Mouse (Mus musculus): Measurements from ENCODE around the gene Rpl3. TPM values are rescaled to one million over a fixed set of nuclear protein-coding genes. Genes with fewer than 3 reads are reported as not detected.

The Rpl3 gene
- polyA plus RNA-seq, 1 experiment from 2014 or later = 822 TPM

- H3K9ac ChIP-seq (ENCODE audit: low read length) = no peak overlapping the region
- H3K36me3 ChIP-seq (ENCODE audit: control insufficient read depth, insufficient read depth, low read length) = no peaks in the 10 kb centered on the region
- H3K9me3 ChIP-seq (ENCODE audit: control insufficient read depth, low read length) = peaks cover 3% of the 10 kb centered on the region; the same call in 1 of the 2 replicates
- WGBS = 79% methylated on average over 10 of the region's 10 CpGs
- peaks cover 8 to 12% of the 10 kb centered on the region in 2 experiments; a peak in 3 of 4 replicates for H3K4me1 ChIP-seq (ENCODE audit: control insufficient read depth in 2 of 2, insufficient read depth in 2 of 2, low read length in 2 of 2)
- no peaks in the 10 kb centered on the region for H3K27me3 ChIP-seq (ENCODE audit: control insufficient read depth, insufficient read depth, low read length)
- H3K4me3 ChIP-seq (ENCODE audit: control insufficient read depth in 1 of 2, insufficient read depth in 1 of 2, low read depth in 1 of 2, low read length in 2 of 2) = no peak overlapping the region
- no peak overlapping the region for H3K4me2 ChIP-seq (ENCODE audit: low read length)
- no peak for ATAC-seq (ENCODE audit: insufficient number of reproducible peaks, insufficient read depth, low FRiP score, low read depth)
- no peak overlapping the region for H3K27ac ChIP-seq (replicated peaks in 1 of 2; ENCODE audit: control insufficient read depth in 1 of 2, insufficient read depth in 1 of 2, low read depth in 2 of 2, low read length in 2 of 2)
Measured at GRCm38 (mm10) chr15:80044249-80044648, 47.4 kb downstream of the Rpl3 start.

GRCm38 (mm10) chr15:80042152-80042551 is 49.5 kb downstream of the Rpl3 start:
- ATAC-seq (ENCODE audit: insufficient number of reproducible peaks, insufficient read depth, low FRiP score, low read depth) = no peak
- no peaks in the 10 kb centered on the region for H3K27me3 ChIP-seq (ENCODE audit: control insufficient read depth, insufficient read depth, low read length)
- peaks cover 10% of the 10 kb centered on the region; the same call in 1 of the 2 replicates for H3K9me3 ChIP-seq (ENCODE audit: control insufficient read depth, low read length)
- no peak overlapping the region for H3K4me2 ChIP-seq (ENCODE audit: low read length)
- H3K4me3 ChIP-seq (ENCODE audit: control insufficient read depth in 1 of 2, insufficient read depth in 1 of 2, low read depth in 1 of 2, low read length in 2 of 2) = no peak overlapping the region
- WGBS = 68% methylated on average over 4 of the region's 4 CpGs
- no peaks in the 10 kb centered on the region for H3K36me3 ChIP-seq (ENCODE audit: control insufficient read depth, insufficient read depth, low read length)
- no peak overlapping the region for H3K9ac ChIP-seq (ENCODE audit: low read length)
- no peaks in the 10 kb centered on the region for H3K4me1 ChIP-seq (ENCODE audit: control insufficient read depth in 2 of 2, insufficient read depth in 2 of 2, low read length in 2 of 2)
- H3K27ac ChIP-seq (replicated peaks in 1 of 2; ENCODE audit: control insufficient read depth in 1 of 2, insufficient read depth in 1 of 2, low read depth in 2 of 2, low read length in 2 of 2) = no peak overlapping the region

- Histone ChIP-seq H3K4me2 (ENCODE audit: low read length) (no peak overlapping the region), H3K9ac (ENCODE audit: low read length) (no peak overlapping the region), H3K27ac (replicated peaks in 1 of 2; ENCODE audit: control insufficient read depth in 1 of 2, insufficient read depth in 1 of 2, low read depth in 2 of 2, low read length in 2 of 2) (no peak overlapping the region; a peak in 2 of 4 replicates), H3K36me3 (ENCODE audit: control insufficient read depth, insufficient read depth, low read length) (no peaks in the 10 kb centered on the region), H3K9me3 (ENCODE audit: control insufficient read depth, low read length) (peaks cover 7% of the 10 kb centered on the region; the same call in 1 of the 2 replicates), H3K4me1 (ENCODE audit: control insufficient read depth in 2 of 2, insufficient read depth in 2 of 2, low read length in 2 of 2) (peaks cover 0 to 6% of the 10 kb centered on the region in 2 experiments; a peak in 1 of 4 replicates), H3K4me3 (ENCODE audit: control insufficient read depth in 1 of 2, insufficient read depth in 1 of 2, low read depth in 1 of 2, low read length in 2 of 2) (no peak overlapping the region), H3K27me3 (ENCODE audit: control insufficient read depth, insufficient read depth, low read length) (no peaks in the 10 kb centered on the region)
- ATAC-seq (ENCODE audit: insufficient number of reproducible peaks, insufficient read depth, low FRiP score, low read depth) = no peak
- 92% methylated on average over 2 of the region's 2 CpGs for WGBS
Measured at GRCm38 (mm10) chr15:80038110-80038391, 53.6 kb downstream of the Rpl3 start.

GRCm38 (mm10) chr15:80037255-80038109 is 54.2 kb downstream of the Rpl3 start:
- no peak for ATAC-seq (ENCODE audit: insufficient number of reproducible peaks, insufficient read depth, low FRiP score, low read depth)
- H3K4me1 ChIP-seq (ENCODE audit: control insufficient read depth in 2 of 2, insufficient read depth in 2 of 2, low read length in 2 of 2) = peaks cover 0 to 6% of the 10 kb centered on the region in 2 experiments; a peak in 1 of 4 replicates
- H3K27ac ChIP-seq (replicated peaks in 1 of 2; ENCODE audit: control insufficient read depth in 1 of 2, insufficient read depth in 1 of 2, low read depth in 2 of 2, low read length in 2 of 2) = peak overlapping the region; percentile 24 to 51
- H3K36me3 ChIP-seq (ENCODE audit: control insufficient read depth, insufficient read depth, low read length) = no peaks in the 10 kb centered on the region
- H3K9ac ChIP-seq (ENCODE audit: low read length) = no peak overlapping the region
- H3K4me3 ChIP-seq (ENCODE audit: control insufficient read depth in 1 of 2, insufficient read depth in 1 of 2, low read depth in 1 of 2, low read length in 2 of 2) = no peak overlapping the region
- peaks cover 7% of the 10 kb centered on the region; the same call in 1 of the 2 replicates for H3K9me3 ChIP-seq (ENCODE audit: control insufficient read depth, low read length)
- H3K27me3 ChIP-seq (ENCODE audit: control insufficient read depth, insufficient read depth, low read length) = no peaks in the 10 kb centered on the region
- no peak overlapping the region for H3K4me2 ChIP-seq (ENCODE audit: low read length)
- WGBS = 63% methylated on average over 11 of the region's 11 CpGs

GRCm38 (mm10) chr15:80035341-80035885 is 56.3 kb downstream of the Rpl3 start:
- Histone ChIP-seq H3K36me3 (ENCODE audit: control insufficient read depth, insufficient read depth, low read length) (no peaks in the 10 kb centered on the region), H3K4me2 (ENCODE audit: low read length) (no peak overlapping the region), H3K9me3 (ENCODE audit: control insufficient read depth, low read length) (peaks cover 7% of the 10 kb centered on the region; the same call in 1 of the 2 replicates), H3K4me3 (ENCODE audit: control insufficient read depth in 1 of 2, insufficient read depth in 1 of 2, low read depth in 1 of 2, low read length in 2 of 2) (no peak overlapping the region), H3K9ac (ENCODE audit: low read length) (no peak overlapping the region), H3K27ac (replicated peaks in 1 of 2; ENCODE audit: control insufficient read depth in 1 of 2, insufficient read depth in 1 of 2, low read depth in 2 of 2, low read length in 2 of 2) (no peak overlapping the region), H3K27me3 (ENCODE audit: control insufficient read depth, insufficient read depth, low read length) (no peaks in the 10 kb centered on the region), H3K4me1 (ENCODE audit: control insufficient read depth in 2 of 2, insufficient read depth in 2 of 2, low read length in 2 of 2) (peaks cover 0 to 6% of the 10 kb centered on the region in 2 experiments; a peak in 1 of 4 replicates)
- ATAC-seq (ENCODE audit: insufficient number of reproducible peaks, insufficient read depth, low FRiP score, low read depth) = no peak
- WGBS = 82% methylated on average over 6 of the region's 6 CpGs

GRCm38 (mm10) chr15:80034913-80035312 is 56.8 kb downstream of the Rpl3 start:
- no peak for ATAC-seq (ENCODE audit: insufficient number of reproducible peaks, insufficient read depth, low FRiP score, low read depth)
- Histone ChIP-seq H3K27ac (replicated peaks in 1 of 2; ENCODE audit: control insufficient read depth in 1 of 2, insufficient read depth in 1 of 2, low read depth in 2 of 2, low read length in 2 of 2) (no peak overlapping the region), H3K9me3 (ENCODE audit: control insufficient read depth, low read length) (peaks cover 7% of the 10 kb centered on the region; the same call in 1 of the 2 replicates), H3K4me1 (ENCODE audit: control insufficient read depth in 2 of 2, insufficient read depth in 2 of 2, low read length in 2 of 2) (peaks cover 0 to 6% of the 10 kb centered on the region in 2 experiments; a peak in 1 of 4 replicates), H3K27me3 (ENCODE audit: control insufficient read depth, insufficient read depth, low read length) (no peaks in the 10 kb centered on the region), H3K36me3 (ENCODE audit: control insufficient read depth, insufficient read depth, low read length) (no peaks in the 10 kb centered on the region), H3K9ac (ENCODE audit: low read length) (no peak overlapping the region), H3K4me3 (ENCODE audit: control insufficient read depth in 1 of 2, insufficient read depth in 1 of 2, low read depth in 1 of 2, low read length in 2 of 2) (no peak overlapping the region), H3K4me2 (ENCODE audit: low read length) (no peak overlapping the region)

GRCm38 (mm10) chr15:80034366-80034765 is 57.3 kb downstream of the Rpl3 start:
- peaks cover 0 to 6% of the 10 kb centered on the region in 2 experiments; a peak in 1 of 4 replicates for H3K4me1 ChIP-seq (ENCODE audit: control insufficient read depth in 2 of 2, insufficient read depth in 2 of 2, low read length in 2 of 2)
- H3K9ac ChIP-seq (ENCODE audit: low read length) = no peak overlapping the region
- H3K27ac ChIP-seq (replicated peaks in 1 of 2; ENCODE audit: control insufficient read depth in 1 of 2, insufficient read depth in 1 of 2, low read depth in 2 of 2, low read length in 2 of 2) = no peak overlapping the region
- WGBS = 65% methylated on average over 7 of the region's 7 CpGs
- no peak for ATAC-seq (ENCODE audit: insufficient number of reproducible peaks, insufficient read depth, low FRiP score, low read depth)
- H3K36me3 ChIP-seq (ENCODE audit: control insufficient read depth, insufficient read depth, low read length) = no peaks in the 10 kb centered on the region
- H3K27me3 ChIP-seq (ENCODE audit: control insufficient read depth, insufficient read depth, low read length) = no peaks in the 10 kb centered on the region
- no peak overlapping the region for H3K4me2 ChIP-seq (ENCODE audit: low read length)
- H3K9me3 ChIP-seq (ENCODE audit: control insufficient read depth, low read length) = peaks cover 7% of the 10 kb centered on the region; the same call in 1 of the 2 replicates
- no peak overlapping the region for H3K4me3 ChIP-seq (ENCODE audit: control insufficient read depth in 1 of 2, insufficient read depth in 1 of 2, low read depth in 1 of 2, low read length in 2 of 2)

Measured in heart, embryonic 14.5 days (tissue).